Mouse (Mus musculus) monocyte, adult 5-6 weeks (primary cell): ENCODE results near the gene Ifnl2. TPM values are rescaled to one million over a fixed set of nuclear protein-coding genes. Genes with fewer than 3 reads are reported as not detected.

Experiments
- ATAC-seq: fragments of 153-309, 156-312 bp; replicated peaks from 2 replicates; pipeline ENCODE4 v1.8.0; 2017; ENCODE audit warnings: mild to moderate bottlenecking; ENCODE audit not compliant: low TSS enrichment, insufficient number of reproducible peaks, severe bottlenecking, poor library complexity, low FRiP score
- total RNA-seq: library from RNA; stranded (forward); fragments of 200-1000, 200-491, 200-594 nt; gene quantifications from 3 replicates; pipeline ENCODE4 v1.2.3, GENCODE M21; 2017

Ifnl2 gene
- total RNA-seq, 1 experiment from 2014 or later = not detected

DNA sequence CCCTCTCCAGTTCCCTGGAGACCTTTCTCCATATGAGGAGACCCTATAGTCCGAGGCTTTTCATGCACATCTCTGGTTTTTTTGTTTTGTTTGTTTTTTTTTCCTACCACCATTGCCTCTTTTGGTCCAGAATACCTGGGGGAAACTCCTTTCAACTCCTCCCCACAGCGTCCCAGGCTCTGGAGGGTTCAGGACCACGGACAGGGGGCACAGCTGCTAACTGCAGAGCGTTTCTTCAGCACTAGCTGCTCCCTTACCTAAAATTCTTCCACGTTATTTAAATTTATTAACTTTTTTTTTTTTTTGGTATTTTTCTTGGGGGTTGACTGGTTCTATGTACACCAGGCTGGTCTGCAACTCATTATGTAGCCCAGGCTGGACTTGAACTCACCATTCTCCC is 4.7 kb downstream of the Ifnl2 start:
- no peak for ATAC-seq

DNA sequence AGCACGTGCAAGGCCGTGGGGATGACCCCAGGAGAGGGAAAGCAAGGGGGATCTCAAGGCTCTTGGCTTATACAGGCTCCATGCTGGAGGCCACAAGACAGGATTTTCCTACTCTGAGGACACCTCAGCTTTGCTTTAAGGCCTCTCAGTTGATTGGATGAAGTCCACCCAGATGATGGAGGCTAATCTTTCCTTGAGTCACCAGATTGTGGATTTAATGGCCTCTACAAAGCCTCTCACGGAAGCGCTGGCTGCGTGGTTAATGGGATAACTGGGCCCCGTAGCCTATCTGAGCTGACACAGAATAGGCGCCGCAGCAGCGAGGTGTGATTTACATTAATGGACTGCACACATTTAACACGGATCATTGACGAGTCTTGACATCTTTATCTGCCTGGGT is 14.8 kb downstream of the Ifnl2 start:
- no peak for ATAC-seq

DNA sequence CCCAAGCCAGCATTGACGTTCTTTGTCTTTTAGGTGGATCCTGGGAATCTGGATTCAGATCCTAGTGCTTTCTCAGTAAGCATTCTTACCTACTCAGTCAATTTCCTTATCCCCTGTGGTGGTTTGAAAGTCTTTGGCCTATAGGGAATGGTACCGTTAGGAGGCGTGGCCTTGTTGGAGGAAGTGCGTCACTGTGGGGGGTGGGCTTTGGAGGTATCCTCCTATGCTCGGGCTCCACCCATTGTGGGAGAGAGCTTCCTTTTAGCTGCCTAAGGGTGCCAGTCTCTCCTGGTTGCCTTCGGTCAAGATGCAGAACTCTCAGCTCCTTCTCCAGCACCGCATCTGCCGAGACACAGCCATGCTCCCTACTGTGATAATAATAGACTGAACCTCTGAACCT is 17.9 kb downstream of the Ifnl2 start:
- no peak for ATAC-seq

GRCm38 (mm10) chr7:28490903-28491302 is 19.4 kb downstream of the Ifnl2 start:
- no peak for ATAC-seq

DNA sequence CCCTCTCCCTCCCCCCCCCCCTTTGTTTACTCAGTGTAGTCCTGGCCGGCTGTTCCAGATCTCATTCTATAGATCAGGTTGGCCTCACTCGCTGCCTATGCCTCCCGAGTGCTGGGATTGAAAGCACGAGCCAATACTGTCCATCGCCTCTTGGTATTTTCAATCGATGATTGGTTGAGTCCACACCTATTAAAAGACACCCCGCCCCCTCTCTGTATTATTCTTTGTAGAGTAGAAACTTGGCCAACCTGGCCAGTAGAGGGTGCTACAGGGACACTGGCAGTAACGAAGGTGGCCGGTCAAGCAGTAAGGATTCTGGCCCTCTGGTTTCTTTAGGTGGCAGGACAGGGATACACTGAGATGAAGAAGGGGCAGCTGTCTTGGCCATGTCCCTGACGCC is 19.8 kb downstream of the Ifnl2 start:
- ATAC-seq = peak; percentile 47; the same call in 1 of the 2 replicates

DNA sequence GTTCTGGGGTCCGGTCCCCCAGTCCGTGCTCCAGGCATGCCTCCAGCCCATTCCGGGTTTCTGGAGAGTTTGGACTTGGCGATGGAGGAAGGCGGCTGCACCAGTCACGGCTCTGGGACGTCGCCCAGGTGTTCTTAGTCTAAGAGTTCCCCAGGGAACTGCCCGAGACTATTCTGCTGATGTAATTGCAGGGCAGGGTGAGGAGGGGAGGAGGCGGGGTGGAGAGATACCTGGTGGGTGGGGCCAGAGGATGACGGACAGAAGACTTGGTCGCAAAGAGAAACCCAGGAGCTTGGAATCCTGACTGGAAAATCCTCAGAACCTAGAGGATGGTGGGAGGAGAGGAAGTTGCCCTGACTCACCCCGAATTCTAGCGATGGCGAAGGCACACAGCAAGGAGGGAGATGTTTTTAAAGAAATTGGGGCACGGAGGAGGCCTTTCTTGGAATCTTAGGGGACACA is 22.2 kb downstream of the Ifnl2 start:
- no peak for ATAC-seq

DNA sequence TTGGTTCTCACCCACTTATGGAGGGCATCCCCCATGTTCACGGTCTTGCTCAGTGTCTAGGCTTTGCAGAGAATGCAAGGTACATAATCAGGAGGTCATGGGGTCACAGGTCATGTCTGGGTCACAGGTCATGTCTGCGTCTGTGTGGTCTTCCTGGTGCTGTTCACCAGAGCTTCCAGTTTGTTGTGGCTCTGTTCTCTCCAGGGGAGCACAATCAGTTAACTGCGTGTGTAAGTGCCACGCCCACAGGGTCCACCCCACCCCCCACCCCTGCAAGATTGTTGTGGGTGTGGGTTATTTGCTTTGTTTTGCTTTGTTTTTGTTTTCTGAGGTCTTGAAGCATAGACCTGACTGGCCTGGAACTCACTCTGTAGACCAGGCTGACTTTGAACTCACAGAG is 26.1 kb downstream of the Ifnl2 start:
- no peak for ATAC-seq

DNA sequence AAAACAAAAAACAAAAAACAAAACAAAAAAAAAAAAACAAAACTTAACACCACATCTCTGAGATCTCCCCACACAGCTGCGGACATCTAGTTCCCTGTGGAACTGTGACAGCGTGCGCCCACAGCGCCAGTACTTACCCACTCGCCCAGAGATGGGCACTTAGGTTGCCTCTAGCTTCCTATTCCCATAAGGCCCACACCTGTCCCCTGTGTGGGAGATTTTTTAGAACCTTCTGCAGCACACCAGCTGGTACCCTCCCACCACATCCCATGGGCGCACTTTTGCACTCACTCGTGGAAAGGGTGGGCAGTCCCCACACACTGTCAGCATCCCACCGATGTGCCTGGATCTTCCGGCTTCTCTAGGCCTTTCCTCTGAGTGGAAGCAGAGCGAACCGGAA is 27.4 kb downstream of the Ifnl2 start:
- no peak for ATAC-seq

GRCm38 (mm10) chr7:28478854-28479253 is 31.4 kb downstream of the Ifnl2 start:
- no peak for ATAC-seq

GRCm38 (mm10) chr7:28477363-28477762 is 32.9 kb downstream of the Ifnl2 start:
- ATAC-seq = no peak

DNA sequence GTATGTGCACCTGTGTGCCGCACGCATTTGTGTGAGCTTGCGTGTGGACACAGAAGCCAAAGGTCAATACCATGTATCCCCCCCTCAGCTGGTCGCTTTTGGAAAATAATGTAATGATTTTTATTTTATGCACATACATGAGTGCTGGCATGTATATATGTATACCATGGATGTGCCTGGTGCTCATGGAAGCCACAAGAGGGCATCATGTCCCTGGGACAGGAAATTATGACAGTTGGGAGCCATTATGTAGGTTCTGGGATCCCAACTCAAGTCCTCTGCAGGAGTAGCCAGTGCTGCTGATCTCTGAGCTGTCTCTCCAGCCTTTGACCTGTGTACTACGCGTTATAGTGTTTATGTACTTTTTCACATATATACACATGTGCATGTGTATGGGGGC is 34.1 kb downstream of the Ifnl2 start:
- ATAC-seq = no peak

- no peak for ATAC-seq
Observed at GRCm38 (mm10) chr7:28467213-28467751, 43.0 kb downstream of the Ifnl2 start.

- ATAC-seq = no peak
Observed at GRCm38 (mm10) chr7:28466721-28467212, 43.5 kb downstream of the Ifnl2 start.

DNA sequence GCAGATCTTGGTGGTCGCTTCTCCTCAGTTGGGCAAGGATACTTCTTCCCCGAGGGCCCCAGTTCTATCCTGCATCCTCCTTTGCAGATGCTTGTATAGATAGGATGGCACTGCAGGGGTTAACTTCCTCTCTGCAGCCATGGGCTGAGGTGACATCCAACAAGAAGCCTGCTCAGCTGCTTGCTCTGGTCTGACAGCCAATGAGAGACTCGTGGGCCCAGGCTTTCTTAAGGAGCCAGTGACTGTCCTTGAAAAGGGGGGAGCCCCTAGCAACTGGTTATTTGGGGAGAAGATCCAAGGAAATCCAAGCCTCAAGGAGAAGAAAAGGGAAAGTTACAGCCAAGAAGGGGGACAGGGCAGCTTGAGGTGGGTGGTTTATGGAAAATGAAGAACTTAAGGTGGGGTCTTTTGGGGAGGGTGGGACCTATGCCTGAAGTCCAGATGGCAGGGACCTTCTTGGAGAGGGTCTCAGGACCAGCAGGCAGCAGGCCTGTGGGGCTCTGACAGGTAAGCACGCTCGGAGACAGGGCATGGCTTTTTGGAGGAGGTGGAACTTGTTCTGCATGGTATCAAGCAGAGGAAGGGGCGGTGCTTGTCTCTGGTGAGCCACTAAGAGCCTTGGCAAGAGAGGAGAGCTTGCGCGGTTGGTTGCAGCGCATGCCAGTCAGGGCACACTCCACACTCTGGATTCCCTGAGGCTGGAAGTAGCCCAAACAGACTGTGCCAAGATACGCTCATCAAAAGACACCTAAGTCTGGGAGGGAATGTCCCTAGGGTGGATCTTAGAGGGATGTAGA is 45.6 kb downstream of the Ifnl2 start:
- 0 out of 2 replicates have a peak, but pooled peaks have one; percentile 50 for ATAC-seq

GRCm38 (mm10) chr7:28462769-28463168 is 47.5 kb downstream of the Ifnl2 start:
- ATAC-seq = no peak

DNA sequence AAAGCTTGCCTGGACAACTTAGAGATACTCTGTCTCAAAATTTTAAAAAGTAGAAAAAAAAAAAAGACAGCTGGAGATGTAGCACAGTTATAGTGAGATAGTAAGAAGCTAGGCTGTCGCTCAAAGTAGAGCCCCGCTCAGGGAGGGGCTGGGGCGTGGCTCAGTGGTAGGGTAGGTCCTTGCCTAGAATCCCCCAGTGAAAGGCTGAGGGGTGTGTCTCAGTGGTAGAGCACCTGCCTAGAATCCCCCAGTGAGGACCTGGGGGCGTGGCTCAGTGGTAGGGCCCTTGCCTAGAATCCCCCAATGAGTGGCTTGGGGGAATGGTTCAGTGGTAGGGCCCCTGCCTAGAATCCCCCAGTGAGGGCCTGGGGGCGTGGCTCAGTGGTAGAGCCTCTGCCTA is 49.9 kb downstream of the Ifnl2 start:
- no peak for ATAC-seq

Other genes starting within 250 kb of the Ifnl2 start
- 0.29 to 0.39 TPM in 2 of 3 replicates, not detected in the other for gene Eid2, start 242.6 kb downstream of the Ifnl2 start, total RNA-seq
- 6.0 to 10.2 TPM (median 7.5 TPM) in 3 replicates for gene Eid2b, start 232.7 kb downstream of the Ifnl2 start, total RNA-seq
- not detected in 3 replicates for gene Selenov, start 219.3 kb downstream of the Ifnl2 start, total RNA-seq
- not detected in 3 replicates for gene Dll3, start 208.2 kb downstream of the Ifnl2 start, total RNA-seq
- gene Timm50, start 198.4 kb downstream of the Ifnl2 start, total RNA-seq = 12.4 to 37.0 TPM (median 19.8 TPM) in 3 replicates
- gene Supt5, start 171.7 kb downstream of the Ifnl2 start, total RNA-seq = 118 to 138 TPM (median 122 TPM) in 3 replicates
- 691 to 731 TPM (median 723 TPM) in 3 replicates for gene Rps16, start 159.8 kb downstream of the Ifnl2 start, total RNA-seq
- 8.4 to 13.1 TPM (median 12.7 TPM) in 3 replicates for gene Plekhg2, start 137.9 kb downstream of the Ifnl2 start, total RNA-seq
- 140 to 403 TPM (median 154 TPM) in 3 replicates for gene Zfp36, start 130.2 kb downstream of the Ifnl2 start, total RNA-seq
- gene Med29, start 117.7 kb downstream of the Ifnl2 start, total RNA-seq = 6.9 to 12.3 TPM (median 12.0 TPM) in 3 replicates
- gene Paf1, start 117.5 kb downstream of the Ifnl2 start, total RNA-seq = 162 to 264 TPM (median 189 TPM) in 3 replicates
- gene Gmfg, start 73.0 kb downstream of the Ifnl2 start, total RNA-seq = 496 to 674 TPM (median 637 TPM) in 3 replicates
- gene Lrfn1, start 58.5 kb downstream of the Ifnl2 start, total RNA-seq = 0.78 to 1.3 TPM in 2 of 3 replicates, not detected in the other
- not detected in 3 replicates for gene Ifnl3, start 12.4 kb upstream of the Ifnl2 start, total RNA-seq
- gene Sycn, start 30.4 kb upstream of the Ifnl2 start, total RNA-seq = not detected in 3 replicates
- gene Nccrp1, start 36.8 kb upstream of the Ifnl2 start, total RNA-seq = not detected in 3 replicates
- 7.1 to 11.4 TPM (median 10.1 TPM) in 3 replicates for gene Samd4b, start 87.7 kb upstream of the Ifnl2 start, total RNA-seq
- 3.8 to 7.5 TPM (median 4.7 TPM) in 3 replicates for gene Pak4, start 87.7 kb upstream of the Ifnl2 start, total RNA-seq
- not detected in 3 replicates for gene Acp7, start 120.9 kb upstream of the Ifnl2 start, total RNA-seq
- 0.64 to 1.3 TPM (median 0.87 TPM) in 3 replicates for gene Fbxo27, start 182.4 kb upstream of the Ifnl2 start, total RNA-seq
- gene Fbxo17, start 206.3 kb upstream of the Ifnl2 start, total RNA-seq = 4.9 TPM in 1 of 3 replicates, not detected in the others
- gene Mrps12, start 231.4 kb upstream of the Ifnl2 start, total RNA-seq = 31.4 to 44.6 TPM (median 33.7 TPM) in 3 replicates
- 2.7 to 8.8 TPM (median 3.8 TPM) in 3 replicates for gene Sars2, start 231.5 kb upstream of the Ifnl2 start, total RNA-seq
- gene Ccer2, start 245.7 kb upstream of the Ifnl2 start, total RNA-seq = not detected in 3 replicates